Mouse (Mus musculus): ENCODE results near the gene Cd6.
A peak's percentile ranks its signal among the peaks of the same experiment; 100 is the strongest.

Cd6 gene

DNA sequence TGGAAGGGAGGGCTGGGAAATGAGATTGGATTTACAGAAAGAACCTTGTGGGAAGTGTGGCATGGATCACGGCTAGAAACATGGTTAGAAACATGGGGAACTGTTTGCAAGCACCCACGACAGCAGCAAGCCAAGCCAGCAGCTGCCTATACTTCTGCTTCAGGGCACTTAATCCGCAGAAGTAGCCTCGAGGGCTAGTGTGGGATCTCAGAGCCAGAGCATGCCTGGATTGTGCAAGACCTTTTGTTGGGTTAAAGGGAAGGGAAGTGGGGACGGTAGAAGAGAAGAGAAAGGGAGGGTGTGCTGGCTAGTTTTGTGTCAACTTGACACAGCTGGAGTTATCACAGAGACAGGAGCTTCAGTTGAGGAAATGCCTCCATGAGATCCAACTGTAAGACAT is 26.1 kb downstream of the Cd6 start:
- no peak for DNase-seq (ENCODE audit: extremely low read depth, low read depth, low spot score)

- no peak for DNase-seq (ENCODE audit: extremely low read depth, low read depth, low spot score)
Measured at GRCm38 (mm10) chr19:10801906-10802305, 28.0 kb downstream of the Cd6 start.

DNA sequence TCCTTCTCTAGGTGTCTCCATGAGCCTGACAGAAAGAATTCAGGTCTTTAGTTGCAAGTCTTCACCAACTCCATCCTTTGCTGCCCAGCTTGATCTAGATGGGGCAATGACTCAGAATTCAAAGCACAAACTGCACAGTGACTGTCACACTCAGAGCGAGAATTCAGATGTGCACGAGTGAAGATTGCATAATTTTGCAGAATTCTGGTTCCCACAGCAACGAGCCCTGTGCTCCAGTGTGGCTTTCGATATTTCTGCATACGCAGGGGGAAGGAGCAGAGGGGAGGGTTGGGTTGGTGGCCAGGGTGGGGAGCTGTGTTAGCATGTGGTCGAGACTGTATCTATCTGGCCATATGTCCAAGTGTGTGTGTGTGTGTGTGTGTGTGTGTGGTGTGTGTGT is 28.8 kb downstream of the Cd6 start:
- no peak for DNase-seq (ENCODE audit: extremely low read depth, low read depth, low spot score)

- no peak for DNase-seq (ENCODE audit: extremely low read depth, low read depth, low spot score)
Measured at GRCm38 (mm10) chr19:10799155-10799554, 30.7 kb downstream of the Cd6 start.

GRCm38 (mm10) chr19:10798576-10798975 is 31.3 kb downstream of the Cd6 start:
- no peak for DNase-seq (ENCODE audit: extremely low read depth, low read depth, low spot score)

GRCm38 (mm10) chr19:10794916-10795315 is 34.9 kb downstream of the Cd6 start:
- no peak for DNase-seq (ENCODE audit: extremely low read depth, low read depth, low spot score)

GRCm38 (mm10) chr19:10793044-10793443 is 36.8 kb downstream of the Cd6 start:
- no peak for DNase-seq (ENCODE audit: extremely low read depth, low read depth, low spot score)

- no peak for DNase-seq (ENCODE audit: extremely low read depth, low read depth, low spot score)
Measured at GRCm38 (mm10) chr19:10790323-10790722, 39.5 kb downstream of the Cd6 start.

DNA sequence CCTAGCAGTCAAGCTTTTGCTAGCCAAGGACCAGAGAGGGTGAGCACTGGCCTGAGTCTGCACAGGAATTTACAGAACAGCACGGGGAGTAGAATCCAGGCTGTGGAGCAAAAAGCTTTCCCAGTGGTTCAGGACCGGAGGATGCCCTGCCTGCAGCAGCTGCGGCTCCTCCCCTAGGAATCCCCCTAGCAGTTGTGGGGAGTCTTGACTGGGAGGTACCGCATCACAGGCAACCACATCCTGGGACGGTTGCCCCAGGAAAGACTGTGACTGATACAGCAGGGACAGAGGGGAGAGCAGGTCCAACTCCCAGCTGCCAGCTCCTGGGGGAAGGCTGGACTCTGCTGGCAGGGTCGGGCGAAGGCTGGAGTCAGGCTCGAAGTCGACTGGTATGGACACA is 41.6 kb downstream of the Cd6 start:
- DNase-seq (ENCODE audit: extremely low read depth, low read depth, low spot score): no peak

DNA sequence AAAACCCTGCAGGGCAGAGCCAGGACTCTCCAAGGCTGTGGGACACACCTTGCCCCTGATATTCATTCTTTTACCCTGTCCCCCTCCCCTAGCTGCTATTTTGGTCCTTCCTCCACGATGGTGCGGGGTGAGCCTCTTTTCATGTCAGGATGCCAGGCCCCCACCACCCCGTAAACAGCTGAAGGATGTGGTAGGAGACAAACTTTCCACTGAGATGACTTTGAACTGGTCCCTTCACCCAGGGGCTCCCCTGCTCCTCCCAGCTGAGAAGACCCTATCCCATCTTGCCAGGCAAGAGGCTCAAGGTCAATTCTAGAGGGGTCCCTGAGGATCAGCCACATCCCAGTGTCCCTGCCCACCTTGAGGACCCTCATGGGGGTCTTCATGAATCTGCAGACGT is 42.5 kb downstream of the Cd6 start:
- DNase-seq (ENCODE audit: extremely low read depth, low read depth, low spot score): no peak

- DNase-seq (ENCODE audit: extremely low read depth, low read depth, low spot score): peak; percentile 31
Measured at GRCm38 (mm10) chr19:10786753-10787152, 43.1 kb downstream of the Cd6 start.

DNA sequence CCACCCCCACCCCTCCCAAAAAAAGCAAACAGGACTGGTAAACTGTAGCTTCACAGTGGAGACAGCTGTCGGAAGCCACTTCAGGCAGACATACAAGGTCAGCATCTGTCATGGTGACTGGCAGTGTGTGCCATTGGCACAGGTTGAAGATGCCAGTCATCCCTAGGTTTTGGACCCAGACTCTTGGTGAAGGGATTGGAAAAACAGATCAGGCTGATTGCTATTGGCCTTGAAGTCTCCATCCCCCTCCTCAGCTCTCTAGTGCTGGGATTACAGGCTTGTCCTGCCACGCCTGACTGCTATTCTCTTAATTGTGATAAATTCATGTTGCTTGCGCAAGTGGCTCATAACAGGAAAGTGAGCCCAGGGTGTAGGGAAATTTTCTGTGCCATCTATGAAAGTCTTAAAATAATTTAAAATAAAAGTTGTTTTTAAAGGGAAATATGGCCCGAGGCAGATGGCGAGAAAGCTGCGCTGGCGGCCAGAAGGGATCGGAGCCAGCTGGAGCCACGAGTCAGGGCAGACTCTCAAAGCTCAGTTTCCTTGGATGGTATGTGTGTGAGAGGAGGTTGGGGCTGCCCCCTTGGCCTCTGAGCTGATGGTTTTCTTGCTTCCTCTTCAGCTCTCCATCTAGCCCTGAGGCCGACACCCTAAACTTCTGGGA is 44.9 kb downstream of the Cd6 start:
- DNase-seq (ENCODE audit: extremely low read depth, low read depth, low spot score): no peak

GRCm38 (mm10) chr19:10784061-10784460 is 45.8 kb downstream of the Cd6 start:
- no peak for DNase-seq (ENCODE audit: extremely low read depth, low read depth, low spot score)

GRCm38 (mm10) chr19:10783168-10783567 is 46.7 kb downstream of the Cd6 start:
- no peak for DNase-seq (ENCODE audit: extremely low read depth, low read depth, low spot score)

DNA sequence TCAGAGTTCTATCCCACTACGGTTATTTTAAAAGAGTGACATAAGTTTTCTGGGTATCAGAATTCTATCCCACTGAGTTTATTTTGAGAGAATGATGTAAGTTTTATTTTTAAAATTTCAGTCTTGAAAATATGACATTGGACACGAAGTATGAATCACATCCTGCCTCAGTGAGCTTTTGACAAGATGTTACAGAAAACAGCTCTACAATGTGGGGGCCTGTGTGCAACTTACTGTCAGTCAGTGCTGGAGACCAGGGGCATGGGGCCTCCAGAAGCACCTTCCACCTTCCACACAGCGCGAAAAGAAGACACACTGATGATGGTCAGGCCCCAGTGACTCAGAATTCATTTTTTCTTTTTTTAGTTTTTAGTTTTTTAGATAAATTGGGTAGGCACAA is 48.2 kb downstream of the Cd6 start:
- no peak for DNase-seq (ENCODE audit: extremely low read depth, low read depth, low spot score)

DNA sequence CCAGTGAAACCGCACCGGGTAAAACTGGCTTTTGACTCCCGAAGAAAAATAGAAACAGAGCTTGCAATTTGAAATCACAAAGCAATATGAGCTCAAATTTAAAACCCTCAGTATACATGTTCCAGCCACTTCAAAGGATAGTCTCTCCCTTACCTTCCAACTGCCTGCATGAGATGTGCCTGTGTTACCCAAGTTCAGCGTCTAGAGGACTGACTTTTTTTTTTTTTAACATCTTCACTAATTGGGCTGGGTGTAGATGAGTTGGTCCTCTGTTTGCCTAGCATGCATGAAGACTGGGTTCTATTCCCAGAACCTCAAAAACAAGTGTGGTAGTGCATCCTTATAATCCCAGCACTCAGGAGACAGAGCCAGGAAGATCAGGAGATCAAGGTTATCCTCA is 53.0 kb downstream of the Cd6 start:
- no peak for DNase-seq (ENCODE audit: extremely low read depth, low read depth, low spot score)

DNA sequence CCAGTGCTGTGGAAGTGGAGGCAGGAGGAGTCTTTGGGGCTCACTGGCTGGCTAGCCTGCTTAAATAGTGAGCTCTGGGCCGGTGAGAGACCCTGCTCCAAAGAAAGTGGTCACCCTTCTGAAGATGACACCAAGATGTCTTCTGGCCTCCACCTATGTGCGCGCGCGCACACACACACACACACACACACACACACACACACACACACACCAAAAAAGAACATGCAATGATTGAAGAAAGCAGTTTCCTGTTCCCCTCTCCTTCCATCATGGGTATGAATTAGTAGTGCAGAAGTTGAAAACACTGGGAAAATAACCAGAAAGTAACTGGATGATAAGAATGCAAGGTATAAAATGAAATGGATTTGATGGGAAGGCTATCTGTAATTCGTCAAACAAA is 55.7 kb downstream of the Cd6 start:
- no peak for DNase-seq (ENCODE audit: extremely low read depth, low read depth, low spot score)

DNA sequence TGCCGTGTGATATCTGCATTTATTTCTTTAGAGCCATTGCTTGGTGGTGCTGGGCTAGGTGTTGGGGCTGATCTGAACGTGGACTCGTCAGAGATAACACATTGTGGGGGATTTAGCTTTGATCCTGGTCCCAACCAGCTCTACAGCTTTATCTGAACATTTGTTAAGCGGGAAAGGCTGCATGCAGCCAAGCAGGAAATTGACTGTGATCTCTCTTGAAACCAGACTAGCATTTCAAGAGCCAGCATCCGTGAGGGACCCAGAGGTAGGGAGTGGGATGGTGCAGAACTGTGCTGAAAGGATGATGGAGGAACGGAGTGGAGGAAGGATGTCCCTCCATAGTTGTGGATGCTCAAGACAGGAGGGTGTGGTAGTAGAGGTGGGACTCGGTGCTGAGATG is 56.5 kb downstream of the Cd6 start:
- DNase-seq (ENCODE audit: extremely low read depth, low read depth, low spot score): no peak

DNA sequence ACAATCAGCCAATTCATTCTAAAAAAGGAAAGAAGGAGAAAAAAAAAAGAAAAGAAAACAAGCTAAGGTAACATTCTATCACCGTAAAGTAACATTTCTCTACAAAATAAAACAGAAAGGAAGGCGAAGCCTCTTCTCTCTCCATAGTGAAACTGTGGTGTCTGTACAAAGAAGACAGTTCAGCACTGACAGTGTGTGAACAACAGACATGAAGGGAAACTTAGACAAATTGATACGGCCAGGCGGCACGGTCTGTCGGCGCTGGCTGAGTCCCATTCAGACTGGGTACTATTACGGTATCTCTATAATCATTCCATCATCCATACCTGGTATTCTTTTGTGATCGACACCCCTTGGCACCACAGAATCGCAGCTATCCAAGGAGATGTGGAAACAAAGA is 57.0 kb downstream of the Cd6 start:
- no peak for DNase-seq (ENCODE audit: extremely low read depth, low read depth, low spot score)

- no peak for DNase-seq (ENCODE audit: extremely low read depth, low read depth, low spot score)
Measured at GRCm38 (mm10) chr19:10771995-10772394, 57.9 kb downstream of the Cd6 start.

DNA sequence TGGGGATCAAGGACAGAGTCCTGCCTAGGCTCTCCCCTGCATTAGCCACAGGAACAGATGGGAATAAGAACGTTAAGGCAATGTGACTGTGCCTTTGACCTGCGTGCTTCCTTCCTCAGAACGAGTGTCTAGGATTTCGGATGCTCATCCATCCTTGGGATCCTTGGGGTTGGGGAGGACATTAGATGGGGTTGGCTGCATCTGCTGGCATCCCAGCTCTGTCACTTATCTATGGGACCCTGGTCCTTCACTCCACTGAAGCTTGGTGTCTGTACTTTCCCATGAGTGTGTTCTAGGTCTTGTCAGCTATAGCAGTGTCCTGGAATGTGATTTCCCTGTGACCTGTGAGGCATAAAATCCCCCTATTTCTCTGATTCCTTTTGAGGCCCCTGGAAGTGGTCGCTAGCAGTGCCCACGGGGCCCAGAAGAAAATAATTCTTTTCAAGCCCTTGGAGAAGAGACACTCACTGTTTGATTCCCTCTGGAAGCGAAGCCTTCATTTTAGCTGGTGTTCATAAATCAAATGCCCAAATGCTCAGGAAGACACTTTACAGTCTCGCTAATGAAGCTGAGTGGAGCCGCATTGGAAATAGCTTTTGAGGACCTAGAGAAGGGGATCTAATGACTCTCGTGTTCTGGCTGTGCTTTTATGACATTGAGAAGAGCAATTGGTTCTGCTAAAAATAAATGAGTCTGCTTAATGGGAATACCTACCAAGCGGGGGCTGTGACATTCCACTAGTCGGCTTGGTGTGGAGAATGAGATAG is 60.2 kb downstream of the Cd6 start:
- DNase-seq (ENCODE audit: extremely low read depth, low read depth, low spot score): no peak

- no peak for DNase-seq (ENCODE audit: extremely low read depth, low read depth, low spot score)
Measured at GRCm38 (mm10) chr19:10768694-10769428, 61.0 kb downstream of the Cd6 start.
